Mouse (Mus musculus): ENCODE data around the gene Trim72. TPM values are rescaled to one million over a fixed set of nuclear protein-coding genes. Genes with fewer than 3 reads are reported as not detected.

Gene Trim72
- polyA plus RNA-seq, 1 experiment from 2014 or later: 0.15 TPM

DNA sequence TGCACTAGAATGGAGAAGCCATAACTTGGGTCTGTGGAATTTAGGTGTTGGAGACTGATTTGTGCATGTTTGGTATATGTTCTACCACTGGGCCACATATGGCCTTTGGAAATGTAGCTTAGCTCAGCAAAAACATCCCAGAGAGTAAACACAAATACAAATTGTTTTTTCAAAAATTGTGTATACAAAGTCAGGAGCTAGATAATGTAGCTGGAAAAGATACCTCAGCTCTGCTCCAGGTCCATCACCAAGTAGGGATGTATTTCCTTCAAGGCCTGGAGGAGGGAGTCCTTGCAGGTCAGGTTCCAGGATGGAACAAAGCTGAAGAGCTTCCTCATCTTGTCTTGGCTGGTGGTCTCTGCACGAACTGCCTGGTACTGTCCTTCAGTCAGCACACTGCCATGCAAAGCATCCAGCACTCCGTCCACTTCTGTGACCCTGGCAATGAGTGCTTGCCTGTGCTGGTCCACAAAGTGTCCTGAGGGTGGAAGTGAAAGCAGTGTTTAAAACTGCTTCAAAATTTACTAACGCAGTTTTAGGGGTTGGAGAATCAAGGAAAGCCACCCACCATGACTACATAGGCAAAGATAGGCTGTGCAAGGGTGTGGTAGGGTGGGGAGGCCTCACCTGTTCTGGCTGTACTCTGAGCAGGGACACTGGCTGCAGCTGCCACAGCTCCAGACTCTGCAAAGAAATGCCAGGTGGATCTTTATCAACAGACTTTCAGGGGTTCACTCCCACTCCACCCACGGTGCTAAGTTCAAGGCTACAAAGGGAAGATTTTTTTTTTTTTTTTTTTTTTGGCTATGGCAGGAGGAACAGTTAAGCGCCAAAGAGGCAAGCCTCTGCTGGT is 11.0 kb upstream of the Trim72 start:
- no peak overlapping the region for H3K27ac ChIP-seq
- no peak overlapping the region for H3K4me3 ChIP-seq
- no peaks in the 10 kb centered on the region for H3K27me3 ChIP-seq
- WGBS: 44% methylated on average over 5 of the region's 5 CpGs
- no peaks in the 10 kb centered on the region for H3K9me3 ChIP-seq (replicated peaks)
- H3K4me2 ChIP-seq (replicated peaks): peak overlapping the region; percentile 34
- peaks cover 24% of the 10 kb centered on the region for H3K36me3 ChIP-seq
- peak; percentile 55 for ATAC-seq (ENCODE audit: low FRiP score)
- H3K4me1 ChIP-seq: 0 out of 2 replicates have a peak, but pooled peaks cover 3% of the 10 kb centered on the region
- H3K9ac ChIP-seq: no peak overlapping the region

DNA sequence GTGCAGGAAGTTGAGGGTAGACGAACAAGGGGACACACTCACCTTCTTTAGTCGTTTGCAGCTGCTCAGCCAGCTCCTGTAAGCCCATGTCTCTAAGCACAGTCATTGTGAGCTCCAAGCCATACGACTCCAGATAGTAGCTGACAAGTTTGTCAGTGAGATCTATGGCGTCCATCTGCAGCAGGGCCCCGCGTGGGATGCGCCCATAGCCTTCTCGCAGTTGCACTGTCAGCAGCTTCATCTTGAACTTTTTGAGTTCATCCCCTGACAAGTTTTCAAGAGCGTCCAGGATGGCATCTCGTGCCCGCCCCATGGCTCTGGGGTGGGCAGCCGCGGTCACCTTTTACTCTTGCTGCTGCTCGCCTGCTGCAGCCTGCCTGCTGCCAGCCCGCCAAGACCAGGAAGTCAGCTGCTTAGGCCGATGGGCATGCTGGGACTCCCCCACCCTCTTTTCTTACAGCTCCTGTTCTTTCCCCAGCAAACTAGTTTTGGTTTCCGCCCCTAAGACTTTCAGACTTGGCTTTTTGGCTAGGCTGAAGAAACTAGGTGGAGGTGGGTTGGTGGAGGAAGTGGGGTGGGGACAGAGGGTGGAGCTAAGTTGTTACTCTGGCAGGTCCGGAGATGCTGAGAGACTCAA is 10.3 kb upstream of the Trim72 start, which contains the start of gene Pycard:
TSS of gene Pycard (minus strand) at position 527 of the 637 bp plus-strand sequence.
- no peak within 1 kb of the TSS for H3K4me3 ChIP-seq
- H3K9me3 ChIP-seq (replicated peaks): no peaks in the 10 kb centered on the region
- no peak within 1 kb of the TSS for H3K9ac ChIP-seq
- H3K27ac ChIP-seq: no peak within 1 kb of the TSS
- no peak for ATAC-seq (ENCODE audit: low FRiP score)
- H3K4me2 ChIP-seq (replicated peaks): peak within 1 kb of the TSS; percentile 34
- WGBS: 24% methylated on average over 18 of the region's 18 CpGs
- 0 out of 2 replicates have a peak, but pooled peaks cover 3% of the 10 kb centered on the region for H3K4me1 ChIP-seq
- no peaks in the 10 kb centered on the region for H3K27me3 ChIP-seq
- H3K36me3 ChIP-seq: peaks cover 20% of the 10 kb centered on the region; the same call in 1 of the 2 replicates

GRCm38 (mm10) chr7:127999436-127999835 is 4.3 kb upstream of the Trim72 start:
- Histone ChIP-seq H3K27ac (no peak overlapping the region), H3K27me3 (peaks cover 10% of the 10 kb centered on the region), H3K4me2 (replicated peaks) (no peak overlapping the region), H3K9me3 (replicated peaks) (no peaks in the 10 kb centered on the region), H3K36me3 (no peaks in the 10 kb centered on the region), H3K4me3 (no peak overlapping the region), H3K4me1 (peaks cover 3% of the 10 kb centered on the region), H3K9ac (no peak overlapping the region)
- WGBS: 78% methylated on average over 1 of the region's 1 CpGs
- ATAC-seq (ENCODE audit: low FRiP score): no peak

DNA sequence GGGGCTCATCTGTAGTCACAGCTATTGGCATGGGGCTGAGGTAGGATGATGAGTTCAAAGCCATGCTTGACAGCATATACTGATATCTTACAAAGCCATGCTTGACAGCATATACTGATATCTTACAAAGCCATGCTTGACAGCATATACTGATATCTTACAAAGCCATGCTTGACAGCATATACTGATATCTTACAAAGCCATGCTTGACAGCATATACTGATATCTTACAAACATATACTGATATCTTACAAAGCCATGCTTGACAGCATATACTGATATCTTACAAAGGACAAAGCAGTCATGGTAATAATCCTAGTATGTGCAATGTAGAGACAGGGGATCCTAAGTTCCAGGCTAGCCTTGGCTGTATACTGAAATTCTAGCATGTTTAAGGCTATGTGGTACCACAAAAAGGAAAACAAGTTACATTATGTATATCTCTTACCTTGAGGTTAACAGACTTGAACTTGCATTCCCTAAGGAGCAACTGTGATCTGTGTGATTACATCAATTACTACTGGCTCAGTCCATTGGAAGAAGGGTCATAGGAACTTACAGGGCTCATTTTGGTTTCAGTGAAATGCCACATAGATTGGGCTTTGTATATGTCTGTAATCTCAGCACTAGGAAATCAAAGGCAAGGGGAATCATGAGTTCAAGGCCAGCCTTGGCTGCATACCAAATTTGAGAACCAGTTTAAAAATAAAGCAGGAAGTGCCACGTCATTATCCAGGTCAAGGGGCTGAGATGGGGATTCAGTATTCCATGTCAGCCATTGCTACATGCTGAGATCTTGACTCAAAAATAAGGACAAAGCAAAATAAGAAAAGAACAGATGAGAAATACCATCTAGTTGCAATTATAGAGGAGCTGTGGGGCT is 3.4 kb upstream of the Trim72 start:
- Histone ChIP-seq H3K9me3 (replicated peaks) (no peaks in the 10 kb centered on the region), H3K4me3 (no peak overlapping the region), H3K4me1 (peaks cover 8% of the 10 kb centered on the region), H3K4me2 (replicated peaks) (no peak overlapping the region), H3K27ac (no peak overlapping the region), H3K9ac (no peak overlapping the region), H3K27me3 (peaks cover 15% of the 10 kb centered on the region), H3K36me3 (no peaks in the 10 kb centered on the region)
- ATAC-seq (ENCODE audit: low FRiP score): no peak
- 76% methylated on average over 1 of the region's 1 CpGs for WGBS

DNA sequence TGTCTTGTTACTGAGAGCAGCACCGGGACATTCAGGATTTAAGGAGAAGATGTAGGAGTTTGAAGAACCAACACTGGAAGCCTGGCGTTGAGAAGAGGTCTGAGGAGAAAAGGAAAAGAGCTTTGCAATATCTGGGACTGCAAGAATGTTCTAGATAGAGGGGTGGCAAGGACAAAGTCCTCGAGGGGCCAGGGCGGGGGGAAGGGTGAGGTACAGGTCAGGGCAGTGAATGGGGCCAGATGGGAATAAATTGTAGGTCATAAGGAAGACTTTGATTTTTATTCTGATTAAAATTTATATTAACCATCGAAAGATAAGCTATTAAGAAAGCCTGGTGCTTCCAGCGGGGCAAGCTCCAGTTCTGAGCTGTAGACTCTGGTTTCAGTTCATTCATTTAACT is 651 bp upstream of the Trim72 start:
- Histone ChIP-seq H3K4me3 (no peak overlapping the region), H3K9me3 (replicated peaks) (no peaks in the 10 kb centered on the region), H3K9ac (no peak overlapping the region), H3K27ac (no peak overlapping the region), H3K27me3 (peaks cover 15% of the 10 kb centered on the region), H3K36me3 (no peaks in the 10 kb centered on the region), H3K4me2 (replicated peaks) (no peak overlapping the region), H3K4me1 (peaks cover 8% of the 10 kb centered on the region)
- no peak for ATAC-seq (ENCODE audit: low FRiP score)
- 85% methylated on average over 6 of the region's 6 CpGs for WGBS

DNA sequence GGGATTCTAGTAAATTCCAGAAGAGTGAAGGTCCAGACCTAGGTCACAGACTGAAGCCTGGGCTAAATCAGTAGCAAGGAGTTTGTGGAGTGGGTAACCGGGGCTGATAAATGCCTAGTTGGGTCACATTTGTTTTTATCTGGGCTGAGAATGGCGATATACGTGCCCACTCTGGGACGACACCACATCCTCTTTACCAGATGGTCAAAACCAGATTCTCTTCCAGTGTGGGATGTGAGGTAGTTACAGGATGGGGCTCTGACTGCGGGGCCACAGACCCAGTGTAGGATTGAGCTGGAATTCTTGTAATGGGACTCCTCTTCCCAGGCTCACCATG is 369 bp downstream of the Trim72 start:
- Histone ChIP-seq H3K27ac (no peak overlapping the region), H3K9ac (no peak overlapping the region), H3K4me1 (peaks cover 8% of the 10 kb centered on the region), H3K4me3 (no peak overlapping the region), H3K9me3 (replicated peaks) (no peaks in the 10 kb centered on the region), H3K4me2 (replicated peaks) (peak overlapping the region; percentile 41; the same call in 1 of the 2 replicates), H3K27me3 (peaks cover 15% of the 10 kb centered on the region), H3K36me3 (no peaks in the 10 kb centered on the region)
- no peak for ATAC-seq (ENCODE audit: low FRiP score)
- 72% methylated on average over 5 of the region's 5 CpGs for WGBS

- Histone ChIP-seq H3K27me3 (peaks cover 15% of the 10 kb centered on the region), H3K4me2 (replicated peaks) (peak overlapping the region; percentile 41), H3K36me3 (no peaks in the 10 kb centered on the region), H3K27ac (no peak overlapping the region), H3K9me3 (replicated peaks) (no peaks in the 10 kb centered on the region), H3K4me3 (no peak overlapping the region), H3K4me1 (peaks cover 8% of the 10 kb centered on the region), H3K9ac (no peak overlapping the region)
- 27% methylated on average over 35 of the region's 35 CpGs for WGBS
- no peak for ATAC-seq (ENCODE audit: low FRiP score)
Measured at GRCm38 (mm10) chr7:128004487-128005362, 976 bp downstream of the Trim72 start.

DNA sequence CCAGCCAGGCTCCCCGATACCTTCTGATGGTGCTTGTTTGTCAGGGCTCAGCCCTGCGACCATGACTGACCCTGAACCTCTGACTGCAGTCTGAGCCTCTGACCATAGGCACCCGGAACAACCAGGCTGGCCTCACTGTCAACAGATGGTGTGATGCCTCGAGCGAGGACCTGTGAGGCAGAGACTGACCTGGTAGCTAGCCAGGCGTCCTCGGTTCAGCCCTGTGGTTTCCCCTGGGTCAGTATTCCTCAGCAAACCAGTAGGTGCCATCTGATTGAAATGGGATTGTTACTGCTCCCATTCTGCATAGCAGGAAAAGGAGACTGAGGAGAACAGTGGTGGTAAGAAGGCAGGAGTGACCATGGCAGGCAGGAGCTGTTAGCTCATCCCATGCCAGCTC is 2.4 kb downstream of the Trim72 start:
- no peak for ATAC-seq (ENCODE audit: low FRiP score)
- H3K27me3 ChIP-seq: peaks cover 15% of the 10 kb centered on the region
- WGBS: 79% methylated on average over 7 of the region's 7 CpGs
- H3K4me1 ChIP-seq: peaks cover 8% of the 10 kb centered on the region
- H3K9ac ChIP-seq: no peak overlapping the region
- no peaks in the 10 kb centered on the region for H3K9me3 ChIP-seq (replicated peaks)
- no peak overlapping the region for H3K4me2 ChIP-seq (replicated peaks)
- no peaks in the 10 kb centered on the region for H3K36me3 ChIP-seq
- no peak overlapping the region for H3K27ac ChIP-seq
- no peak overlapping the region for H3K4me3 ChIP-seq

DNA sequence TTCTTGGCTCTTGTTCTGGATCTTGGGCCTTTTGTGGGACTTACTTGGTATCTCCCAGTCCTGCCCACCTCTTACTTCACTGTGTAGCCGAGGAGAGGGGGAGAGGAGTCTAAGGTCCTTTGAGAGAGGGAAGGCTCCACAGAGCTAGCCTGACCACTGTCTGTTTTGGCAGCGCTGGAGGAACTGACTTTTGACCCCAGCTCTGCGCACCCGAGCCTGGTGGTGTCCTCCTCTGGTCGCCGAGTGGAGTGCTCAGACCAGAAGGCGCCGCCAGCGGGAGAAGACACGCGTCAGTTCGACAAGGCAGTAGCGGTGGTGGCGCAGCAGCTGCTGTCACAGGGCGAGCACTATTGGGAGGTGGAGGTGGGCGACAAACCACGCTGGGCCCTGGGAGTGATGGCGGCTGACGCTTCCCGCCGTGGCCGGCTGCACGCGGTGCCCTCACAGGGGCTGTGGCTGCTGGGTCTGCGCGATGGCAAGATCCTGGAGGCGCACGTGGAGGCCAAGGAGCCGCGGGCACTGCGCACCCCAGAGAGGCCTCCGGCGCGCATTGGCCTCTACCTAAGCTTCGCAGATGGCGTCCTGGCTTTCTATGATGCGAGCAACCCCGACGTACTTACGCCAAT is 6.1 kb downstream of the Trim72 start:
- ATAC-seq (ENCODE audit: low FRiP score): no peak
- Histone ChIP-seq H3K36me3 (no peaks in the 10 kb centered on the region), H3K27me3 (0 out of 2 replicates have a peak, but pooled peaks cover under 1% of the 10 kb centered on the region), H3K9ac (no peak overlapping the region), H3K4me2 (replicated peaks) (peak overlapping the region; percentile 1; the same call in 1 of the 2 replicates), H3K4me3 (no peak overlapping the region), H3K27ac (no peak overlapping the region), H3K9me3 (replicated peaks) (no peaks in the 10 kb centered on the region), H3K4me1 (peaks cover under 1% of the 10 kb centered on the region; the same call in 1 of the 2 replicates)
- WGBS: 51% methylated on average over 40 of the region's 40 CpGs

DNA sequence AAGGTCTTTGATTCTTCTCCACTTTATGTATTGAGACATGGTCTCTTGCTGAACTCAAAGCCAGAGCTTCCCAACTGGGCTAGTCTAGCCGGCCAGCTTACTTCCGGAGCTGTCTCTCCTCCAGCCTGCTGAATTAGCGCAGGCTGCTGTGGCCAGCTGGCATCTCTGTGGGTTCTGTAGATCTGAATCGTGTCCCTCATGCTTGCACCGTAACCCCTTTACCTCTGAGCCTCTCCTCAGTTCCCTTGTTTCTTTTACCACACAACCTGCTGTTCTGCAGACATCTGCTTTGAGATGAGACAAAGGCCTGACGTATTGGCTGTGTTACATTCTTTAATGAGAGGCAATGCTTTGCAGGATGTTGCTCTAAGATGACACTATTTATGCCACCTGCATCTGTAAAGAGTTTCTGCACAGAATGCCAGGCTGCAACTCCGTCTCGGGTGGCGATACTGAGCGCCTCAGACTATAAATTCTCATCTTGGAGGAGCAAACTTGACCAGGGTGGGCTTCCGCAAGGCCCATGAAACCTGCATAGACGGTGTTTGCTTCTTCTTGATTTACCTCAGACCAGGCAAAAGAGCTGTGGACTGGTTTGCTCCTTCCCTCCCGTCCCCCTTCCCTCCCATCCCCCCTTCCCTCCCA is 8.5 kb downstream of the Trim72 start:
- Histone ChIP-seq H3K36me3 (no peaks in the 10 kb centered on the region), H3K4me3 (no peak overlapping the region), H3K27ac (no peak overlapping the region), H3K27me3 (no peaks in the 10 kb centered on the region), H3K9ac (no peak overlapping the region), H3K4me1 (no peaks in the 10 kb centered on the region), H3K9me3 (replicated peaks) (no peaks in the 10 kb centered on the region), H3K4me2 (replicated peaks) (no peak overlapping the region)
- 78% methylated on average over 13 of the region's 13 CpGs for WGBS
- ATAC-seq (ENCODE audit: low FRiP score): no peak

GRCm38 (mm10) chr7:128013116-128013515 is 9.4 kb downstream of the Trim72 start:
- no peak overlapping the region for H3K4me2 ChIP-seq (replicated peaks)
- H3K9ac ChIP-seq: no peak overlapping the region
- no peaks in the 10 kb centered on the region for H3K4me1 ChIP-seq
- no peak overlapping the region for H3K27ac ChIP-seq
- ATAC-seq (ENCODE audit: low FRiP score): no peak
- WGBS: 94% methylated on average over 13 of the region's 13 CpGs
- H3K9me3 ChIP-seq (replicated peaks): no peaks in the 10 kb centered on the region
- H3K27me3 ChIP-seq: no peaks in the 10 kb centered on the region
- H3K4me3 ChIP-seq: no peak overlapping the region
- H3K36me3 ChIP-seq: no peaks in the 10 kb centered on the region
